Mouse (Mus musculus): ENCODE results near the gene Sema3a. TPM values are rescaled to one million over a fixed set of nuclear protein-coding genes. Genes with fewer than 3 reads are reported as not detected.
"Not testable (repeated sequence)": the region's sequence is repeated elsewhere in the genome, so short reads cannot be mapped to it uniquely, and the experiment has no call there.

The Sema3a gene
- polyA plus RNA-seq, 1 experiment from 2014 or later: 15.5 TPM

DNA sequence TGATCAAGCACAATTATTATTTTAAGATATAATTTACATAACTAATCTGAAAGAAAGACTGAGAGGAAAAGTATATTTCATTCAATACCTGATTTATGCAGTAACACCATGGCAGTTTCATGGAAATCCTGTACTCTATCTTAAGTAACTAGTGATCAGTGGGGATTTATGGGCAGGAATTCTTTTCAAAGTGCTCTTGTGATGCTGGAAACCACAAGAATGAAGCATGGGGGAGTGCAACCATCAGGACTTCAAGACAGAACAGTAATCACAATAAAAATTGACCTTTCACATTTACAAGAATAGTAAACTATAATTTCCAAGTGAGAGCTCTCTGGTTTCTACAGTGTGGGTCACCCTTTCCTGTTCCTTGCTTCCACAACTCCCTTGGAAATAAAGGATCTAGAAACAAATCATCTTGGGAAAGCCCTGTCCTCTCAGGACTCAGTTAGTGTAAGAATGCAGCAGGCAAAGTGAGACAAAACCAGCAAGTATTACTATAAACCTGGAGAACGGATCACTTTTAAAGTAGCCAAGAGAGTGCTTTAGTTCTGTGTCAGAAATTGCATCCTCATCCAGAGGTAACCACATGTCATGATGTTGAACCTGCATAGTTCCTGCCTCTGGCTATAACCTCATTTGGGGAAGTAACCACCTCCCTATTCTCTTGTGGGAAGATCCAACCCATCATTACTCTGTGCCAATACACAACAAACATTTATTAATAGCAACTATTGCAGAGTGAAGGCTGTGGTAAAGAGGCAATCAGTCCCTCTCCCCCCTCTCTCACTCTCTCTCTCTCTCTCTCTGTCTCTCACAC lies 335.2 kb downstream of the Sema3a start:
- no peak overlapping the region for H3K4me2 ChIP-seq (replicated peaks)
- no peak for ATAC-seq
- H3K36me3 ChIP-seq: no peaks in the 10 kb centered on the region
- no peak overlapping the region for H3K9ac ChIP-seq
- 73% methylated on average over 1 of the region's 1 CpGs for WGBS
- no peaks in the 10 kb centered on the region for H3K27me3 ChIP-seq (replicated peaks)
- H3K9me3 ChIP-seq: no peaks in the 10 kb centered on the region
- no peak overlapping the region for H3K4me3 ChIP-seq (replicated peaks)
- no peak overlapping the region for H3K27ac ChIP-seq
- H3K4me1 ChIP-seq (replicated peaks): no peaks in the 10 kb centered on the region

DNA sequence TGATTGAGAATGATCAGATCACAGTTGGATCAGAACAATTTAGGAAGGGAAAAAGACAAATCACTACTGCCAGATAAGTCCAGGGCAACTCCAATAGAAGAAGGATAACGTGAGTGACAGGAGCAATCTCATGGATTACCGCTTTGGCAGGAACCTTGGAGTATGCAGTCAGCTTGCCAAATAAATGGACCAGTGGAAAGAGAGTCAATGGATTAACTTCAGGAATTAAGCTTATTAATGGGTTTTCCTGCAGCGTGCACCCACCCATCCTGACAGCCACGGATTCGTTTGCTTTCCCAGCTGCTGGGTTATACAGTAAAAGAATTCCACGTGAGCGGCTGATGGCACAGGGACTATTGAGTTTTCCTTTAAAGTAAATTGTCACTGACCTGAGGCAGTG lies 343.6 kb downstream of the Sema3a start:
- no peaks in the 10 kb centered on the region for H3K4me1 ChIP-seq (replicated peaks)
- WGBS: 60% methylated on average over 7 of the region's 7 CpGs
- no peak for ATAC-seq
- no peak overlapping the region for H3K4me2 ChIP-seq (replicated peaks)
- H3K27ac ChIP-seq: no peak overlapping the region
- no peak overlapping the region for H3K9ac ChIP-seq
- no peak overlapping the region for H3K4me3 ChIP-seq (replicated peaks)
- no peaks in the 10 kb centered on the region for H3K27me3 ChIP-seq (replicated peaks)
- no peaks in the 10 kb centered on the region for H3K36me3 ChIP-seq
- H3K9me3 ChIP-seq: no peaks in the 10 kb centered on the region

DNA sequence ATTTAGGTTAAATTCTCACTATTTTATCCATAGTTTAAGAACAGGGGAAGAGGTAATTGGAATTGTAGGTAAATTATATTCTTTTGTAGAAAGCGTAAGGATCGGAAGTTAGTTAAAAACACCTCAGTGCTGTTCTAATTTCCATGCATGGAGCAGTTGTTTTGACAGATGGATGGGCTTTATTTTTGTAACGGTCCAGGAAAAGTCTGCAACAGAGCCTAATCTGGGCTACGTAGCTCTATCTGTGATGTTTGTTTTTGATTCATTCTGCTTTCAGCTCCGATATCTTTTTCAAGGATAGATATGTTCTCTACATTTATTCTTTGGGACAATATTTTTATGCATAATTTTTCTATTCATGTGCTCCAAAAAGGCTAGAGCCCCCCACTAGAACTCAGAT lies 344.2 kb downstream of the Sema3a start:
- H3K4me1 ChIP-seq (replicated peaks): no peaks in the 10 kb centered on the region
- no peak overlapping the region for H3K9ac ChIP-seq
- no peaks in the 10 kb centered on the region for H3K36me3 ChIP-seq
- no peak overlapping the region for H3K27ac ChIP-seq
- no peak for ATAC-seq
- no peak overlapping the region for H3K4me3 ChIP-seq (replicated peaks)
- H3K9me3 ChIP-seq: no peaks in the 10 kb centered on the region
- no peak overlapping the region for H3K4me2 ChIP-seq (replicated peaks)
- WGBS: 64% methylated on average over 5 of the region's 5 CpGs
- H3K27me3 ChIP-seq (replicated peaks): no peaks in the 10 kb centered on the region

DNA sequence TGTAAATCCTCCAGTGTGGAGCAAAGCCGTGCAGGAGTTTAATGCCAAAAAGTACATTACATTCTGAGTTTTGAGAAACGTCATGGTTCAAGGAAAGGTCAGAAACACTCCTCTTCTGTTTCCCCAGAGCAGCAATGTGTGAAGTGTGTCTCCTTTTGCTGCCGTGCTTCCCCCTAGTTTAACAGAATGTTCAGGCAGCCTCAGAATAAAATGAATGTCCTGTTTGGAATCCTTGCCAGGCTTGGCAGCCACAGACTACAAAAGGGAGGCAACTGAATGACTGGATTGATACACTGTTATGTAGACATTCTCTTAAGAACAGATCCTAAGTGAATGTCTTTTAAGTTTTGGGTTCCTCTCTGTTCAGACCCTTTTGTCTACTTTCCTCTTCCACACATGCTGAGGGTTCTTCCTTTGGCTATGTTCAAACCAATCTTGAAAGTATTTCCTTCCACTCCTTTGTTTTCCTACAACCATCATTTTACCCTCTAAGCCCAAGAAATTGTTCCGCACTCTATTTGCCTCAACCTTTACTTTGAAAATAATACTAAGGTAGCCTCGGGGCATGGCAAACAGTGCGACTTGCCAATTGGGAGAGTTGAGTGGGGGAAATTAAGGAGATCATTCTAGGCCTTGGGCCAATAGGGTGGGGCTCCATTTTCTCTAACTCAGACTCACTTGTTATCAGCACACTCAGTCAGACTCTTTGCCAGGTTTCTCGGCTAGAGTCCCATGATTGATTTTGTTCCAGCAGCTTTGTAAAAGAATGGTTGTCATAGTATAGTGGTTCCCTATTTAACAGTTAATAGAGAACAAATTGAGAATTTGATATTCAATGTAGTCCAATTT lies 345.1 kb downstream of the Sema3a start:
- H3K27me3 ChIP-seq (replicated peaks): no peaks in the 10 kb centered on the region
- no peaks in the 10 kb centered on the region for H3K36me3 ChIP-seq
- WGBS: 53% methylated on average over 7 of the region's 7 CpGs
- no peak overlapping the region for H3K27ac ChIP-seq
- no peak overlapping the region for H3K9ac ChIP-seq
- H3K4me3 ChIP-seq (replicated peaks): no peak overlapping the region
- H3K4me1 ChIP-seq (replicated peaks): no peaks in the 10 kb centered on the region
- H3K9me3 ChIP-seq: no peaks in the 10 kb centered on the region
- no peak overlapping the region for H3K4me2 ChIP-seq (replicated peaks)
- peak; percentile 62 for ATAC-seq

DNA sequence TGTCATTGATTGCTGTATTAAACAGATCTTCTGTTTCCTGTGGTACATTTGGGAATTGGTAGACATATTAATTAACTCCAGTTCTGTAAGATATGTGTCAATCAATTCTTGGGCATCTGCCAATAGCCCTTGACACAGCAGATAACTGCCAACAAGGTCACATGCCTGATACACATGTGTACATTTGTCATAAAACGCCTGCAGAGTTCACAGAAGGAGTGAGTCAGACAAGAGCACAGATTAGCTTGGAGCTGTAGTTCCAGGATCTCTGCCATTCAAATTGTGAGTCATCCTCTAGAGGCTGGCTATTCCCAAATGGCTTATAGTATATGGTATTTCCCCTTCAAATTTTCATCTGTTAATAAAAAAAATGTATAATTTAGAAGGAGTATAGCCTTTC lies 352.4 kb downstream of the Sema3a start:
- H3K4me3 ChIP-seq (replicated peaks): no peak overlapping the region
- no peaks in the 10 kb centered on the region for H3K27me3 ChIP-seq (replicated peaks)
- no peak overlapping the region for H3K27ac ChIP-seq
- no peak overlapping the region for H3K9ac ChIP-seq
- peak; percentile 62 for ATAC-seq
- no peaks in the 10 kb centered on the region for H3K36me3 ChIP-seq
- H3K9me3 ChIP-seq: no peaks in the 10 kb centered on the region
- H3K4me1 ChIP-seq (replicated peaks): no peaks in the 10 kb centered on the region
- no peak overlapping the region for H3K4me2 ChIP-seq (replicated peaks)
- 41% methylated on average over 1 of the region's 1 CpGs for WGBS

DNA sequence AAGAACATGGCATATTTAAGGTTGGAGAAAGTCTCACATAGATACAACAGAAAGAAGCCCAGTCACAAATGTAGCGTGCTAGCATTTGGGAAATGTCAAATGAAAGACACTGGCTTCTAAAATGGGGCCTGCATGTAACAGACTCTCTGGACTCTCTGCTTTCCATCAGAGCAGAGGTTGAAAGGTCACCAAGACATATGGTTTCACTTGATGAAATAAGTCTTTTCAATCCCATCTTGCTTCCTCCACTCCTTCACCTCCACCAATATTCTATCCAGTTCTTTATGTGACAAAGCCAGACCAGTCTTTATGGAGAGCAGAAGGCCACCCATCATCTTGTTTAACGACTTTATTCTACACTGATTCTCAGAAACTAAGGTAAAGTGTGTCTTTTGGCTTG lies 363.5 kb downstream of the Sema3a start:
- Histone ChIP-seq H3K4me2 (replicated peaks) (no peak overlapping the region), H3K27me3 (replicated peaks) (no peaks in the 10 kb centered on the region), H3K9me3 (no peaks in the 10 kb centered on the region), H3K36me3 (no peaks in the 10 kb centered on the region), H3K4me3 (replicated peaks) (no peak overlapping the region), H3K4me1 (replicated peaks) (no peaks in the 10 kb centered on the region), H3K9ac (no peak overlapping the region), H3K27ac (no peak overlapping the region)
- 69% methylated on average over 2 of the region's 2 CpGs for WGBS
- no peak for ATAC-seq

DNA sequence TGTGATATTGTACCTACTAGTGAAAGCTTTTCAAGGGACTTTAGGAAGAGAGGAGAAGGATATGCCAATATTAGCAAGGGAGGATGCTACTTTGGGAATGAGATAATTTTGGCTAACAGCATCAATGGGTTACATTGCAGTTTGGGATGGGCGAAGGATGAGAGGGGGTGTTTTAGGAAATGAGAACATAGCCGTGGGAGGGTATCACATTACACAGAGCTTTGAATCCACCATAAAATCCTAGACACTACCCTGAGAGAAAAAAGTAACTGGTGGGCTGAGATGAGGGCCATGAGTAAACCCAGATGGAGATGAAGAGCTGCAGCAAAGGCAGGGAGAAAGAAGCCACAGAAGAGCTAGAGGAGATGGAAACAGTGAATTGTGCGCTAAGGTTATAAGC lies 370.8 kb downstream of the Sema3a start:
- H3K9me3 ChIP-seq; H3K4me2 ChIP-seq (replicated peaks); H3K4me1 ChIP-seq (replicated peaks); H3K27ac ChIP-seq; H3K4me3 ChIP-seq (replicated peaks); ATAC-seq; H3K36me3 ChIP-seq; H3K27me3 ChIP-seq (replicated peaks); H3K9ac ChIP-seq: not testable (repeated sequence)
- whole genome bisulfite sequencing: 78% methylated on average over 3 of the region's 3 CpGs

DNA sequence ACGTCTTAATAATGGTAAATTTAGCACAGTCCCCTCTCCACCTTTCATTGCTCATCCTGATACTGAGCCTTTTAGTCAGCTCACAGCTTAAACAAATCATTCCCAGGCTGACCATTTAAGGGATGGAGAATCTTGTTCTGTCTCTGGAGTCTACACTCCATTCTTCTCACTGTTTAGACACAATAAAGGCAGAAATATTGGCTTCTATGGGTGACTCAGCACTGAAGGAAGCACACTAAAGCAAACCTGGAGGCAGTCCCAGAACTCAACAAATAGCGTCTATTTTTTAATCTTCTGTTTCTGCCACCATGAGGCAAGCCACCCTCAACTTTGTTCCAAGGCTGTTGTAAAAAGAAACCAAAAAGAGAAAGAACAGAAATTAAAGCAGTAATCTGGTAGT lies 374.6 kb downstream of the Sema3a start:
- WGBS: 52% methylated on average over 2 of the region's 2 CpGs
- no peaks in the 10 kb centered on the region for H3K27me3 ChIP-seq (replicated peaks)

DNA sequence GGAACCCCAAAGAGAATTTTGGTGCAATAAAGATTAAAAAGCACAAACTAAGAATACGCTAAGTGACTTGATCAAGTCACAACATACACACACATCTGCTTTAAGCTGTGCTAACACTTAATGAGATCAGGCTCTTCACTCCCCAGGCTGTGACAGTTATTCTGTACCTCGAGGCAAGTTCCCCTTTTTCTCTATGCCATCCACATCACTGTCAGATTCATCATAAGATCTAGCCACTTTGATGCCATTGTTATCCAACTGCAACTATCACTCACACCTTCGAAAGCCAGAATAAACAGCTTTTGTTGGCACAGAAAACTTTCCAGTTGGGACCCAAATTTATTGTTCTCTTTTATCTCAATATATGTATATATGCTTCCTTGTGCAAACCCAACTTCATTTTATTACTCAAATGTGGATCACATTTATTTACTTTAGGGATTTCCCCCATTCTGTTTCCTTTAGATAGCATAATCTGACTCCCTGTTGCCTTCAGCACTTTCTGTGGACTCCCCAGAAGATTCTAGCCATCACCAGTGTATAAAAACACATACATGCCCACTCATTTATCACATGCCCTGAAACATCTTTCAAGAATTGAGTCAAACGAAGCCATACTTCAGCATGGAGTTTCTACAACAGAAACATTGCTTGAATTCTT lies 380.8 kb downstream of the Sema3a start:
- H3K27ac ChIP-seq: no peak overlapping the region
- H3K4me2 ChIP-seq (replicated peaks): no peak overlapping the region
- WGBS: 57% methylated on average over 4 of the region's 4 CpGs
- H3K9me3 ChIP-seq: no peaks in the 10 kb centered on the region
- no peak overlapping the region for H3K9ac ChIP-seq
- H3K4me1 ChIP-seq (replicated peaks): no peaks in the 10 kb centered on the region
- H3K4me3 ChIP-seq (replicated peaks): no peak overlapping the region
- no peak for ATAC-seq
- no peaks in the 10 kb centered on the region for H3K27me3 ChIP-seq (replicated peaks)
- H3K36me3 ChIP-seq: no peaks in the 10 kb centered on the region

More for the DNA sequence above, 374.6 kb downstream of the Sema3a start:
- Histone ChIP-seq H3K4me3 (replicated peaks) (no peak overlapping the region), H3K4me2 (replicated peaks) (no peak overlapping the region), H3K27ac (no peak overlapping the region), H3K4me1 (replicated peaks) (no peaks in the 10 kb centered on the region), H3K9me3 (no peaks in the 10 kb centered on the region), H3K9ac (no peak overlapping the region), H3K36me3 (no peaks in the 10 kb centered on the region)
- no peak for ATAC-seq

DNA sequence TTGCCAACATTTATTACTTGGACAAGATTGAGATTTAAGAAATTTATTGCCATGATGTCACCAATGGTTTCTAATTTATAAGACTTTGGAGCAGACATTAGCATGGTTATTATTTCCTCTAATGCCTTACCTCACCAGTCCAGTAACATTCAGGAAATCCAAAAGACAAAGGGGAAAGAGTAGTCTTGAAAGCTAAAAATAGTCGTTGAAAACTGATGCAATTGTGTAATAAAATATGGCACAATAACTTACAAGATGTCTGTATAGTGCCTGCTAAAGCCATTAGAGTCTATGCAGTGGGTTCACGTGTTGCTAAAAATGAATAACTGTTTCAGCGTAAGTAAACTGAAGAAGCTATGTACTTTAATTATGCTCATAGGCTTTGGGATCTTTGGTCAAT lies 383.9 kb downstream of the Sema3a start:
- H3K4me2 ChIP-seq (replicated peaks): no peak overlapping the region
- no peak overlapping the region for H3K9ac ChIP-seq
- no peak overlapping the region for H3K27ac ChIP-seq
- H3K9me3 ChIP-seq: no peaks in the 10 kb centered on the region
- no peak for ATAC-seq
- WGBS: 74% methylated on average over 3 of the region's 3 CpGs
- no peaks in the 10 kb centered on the region for H3K4me1 ChIP-seq (replicated peaks)
- no peaks in the 10 kb centered on the region for H3K27me3 ChIP-seq (replicated peaks)
- no peaks in the 10 kb centered on the region for H3K36me3 ChIP-seq
- H3K4me3 ChIP-seq (replicated peaks): no peak overlapping the region

DNA sequence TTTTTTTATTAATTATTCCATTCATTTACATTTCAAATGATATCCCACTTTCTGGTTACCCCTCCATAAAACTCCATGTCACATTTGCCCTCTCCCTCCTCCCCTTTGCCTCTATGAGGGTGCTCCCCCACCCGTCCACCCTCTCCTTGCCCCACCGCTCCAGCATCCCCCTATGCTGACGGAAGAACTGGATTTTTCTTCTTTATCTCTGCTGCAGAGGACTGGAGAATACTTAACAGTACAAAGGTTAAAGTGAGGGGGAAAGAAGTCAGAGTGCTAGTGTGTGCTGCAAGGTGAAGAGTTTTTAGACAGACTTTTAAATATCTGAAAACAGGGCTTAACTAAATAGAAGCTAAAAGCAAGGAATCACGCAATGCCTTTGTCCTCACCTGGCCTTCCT lies 391.8 kb downstream of the Sema3a start:
- Histone ChIP-seq H3K36me3 (no peaks in the 10 kb centered on the region), H3K4me2 (replicated peaks) (no peak overlapping the region), H3K27ac (no peak overlapping the region), H3K9ac (no peak overlapping the region), H3K9me3 (no peaks in the 10 kb centered on the region), H3K4me3 (replicated peaks) (no peak overlapping the region), H3K27me3 (replicated peaks) (no peaks in the 10 kb centered on the region), H3K4me1 (replicated peaks) (no peaks in the 10 kb centered on the region)
- WGBS: 86% methylated on average over 4 of the region's 4 CpGs
- ATAC-seq: no peak

DNA sequence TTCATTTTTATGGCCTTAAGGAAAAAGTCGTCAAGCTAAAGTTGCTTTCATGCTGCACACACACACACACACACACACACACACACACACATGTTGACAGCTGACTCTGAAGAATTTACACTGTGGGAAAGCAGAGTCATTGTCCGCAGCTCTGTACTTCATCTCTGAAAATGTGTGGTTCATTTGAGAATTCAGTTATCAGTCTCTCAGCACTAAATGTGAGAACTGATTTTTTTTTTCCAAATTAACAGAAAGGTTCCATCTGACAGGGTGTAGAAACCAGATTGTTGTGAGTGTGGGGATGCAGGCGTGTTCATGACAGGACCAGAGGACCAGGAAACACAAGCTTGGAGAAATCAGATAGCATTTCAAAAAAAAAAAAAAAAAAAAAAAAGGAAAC lies 400.4 kb downstream of the Sema3a start:
- ATAC-seq: no peak
- Histone ChIP-seq H3K4me3 (replicated peaks) (no peak overlapping the region), H3K9ac (no peak overlapping the region), H3K27me3 (replicated peaks) (no peaks in the 10 kb centered on the region), H3K36me3 (no peaks in the 10 kb centered on the region), H3K4me2 (replicated peaks) (no peak overlapping the region), H3K9me3 (no peaks in the 10 kb centered on the region), H3K4me1 (replicated peaks) (no peaks in the 10 kb centered on the region), H3K27ac (no peak overlapping the region)
- WGBS: 76% methylated on average over 3 of the region's 3 CpGs
